Mouse (Mus musculus): ENCODE results near the gene Tm9sf2. TPM values are rescaled to one million over a fixed set of nuclear protein-coding genes. Genes with fewer than 3 reads are reported as not detected.

Tm9sf2 gene
- total and polyA plus RNA-seq, 2 experiments: 132 to 157 TPM

- Histone ChIP-seq H3K9ac (ENCODE audit: low read depth, low read length) (peak overlapping the region; percentile 83), H3K27me3 (ENCODE audit: control insufficient read depth, insufficient read depth, low read length) (no peaks in the 10 kb centered on the region), H3K36me3 (ENCODE audit: control insufficient read depth, insufficient read depth, low read length) (no peaks in the 10 kb centered on the region), H3K4me3 (ENCODE audit: insufficient read depth, low read depth, low read length) (peak overlapping the region; percentile 51), H3K27ac (replicated peaks; ENCODE audit: insufficient read depth, low read depth, low read length) (peak overlapping the region; percentile 88), H3K4me1 (ENCODE audit: control insufficient read depth, insufficient read depth, low read length) (peaks cover 16% of the 10 kb centered on the region), H3K79me2 (ENCODE audit: control insufficient read depth, insufficient read depth, low read length) (peaks cover 10% of the 10 kb centered on the region)
- DNase-seq (ENCODE audit: extremely low read depth, low read depth, low spot score): peak; percentile 90
- TF ChIP-seq POLR2A (IDR thresholded peaks at IDR 0.05; ENCODE audit: extremely low read depth, insufficient read depth, low read length): peak; percentile 66
- no peak for TF ChIP-seq CTCF (IDR thresholded peaks at IDR 0.05; ENCODE audit: low read depth, low read length)
- 1% methylated on average over 24 of the region's 24 CpGs for WGBS
Observed at GRCm38 (mm10) chr14:122104881-122105280, 2.0 kb upstream of the Tm9sf2 start.

DNA sequence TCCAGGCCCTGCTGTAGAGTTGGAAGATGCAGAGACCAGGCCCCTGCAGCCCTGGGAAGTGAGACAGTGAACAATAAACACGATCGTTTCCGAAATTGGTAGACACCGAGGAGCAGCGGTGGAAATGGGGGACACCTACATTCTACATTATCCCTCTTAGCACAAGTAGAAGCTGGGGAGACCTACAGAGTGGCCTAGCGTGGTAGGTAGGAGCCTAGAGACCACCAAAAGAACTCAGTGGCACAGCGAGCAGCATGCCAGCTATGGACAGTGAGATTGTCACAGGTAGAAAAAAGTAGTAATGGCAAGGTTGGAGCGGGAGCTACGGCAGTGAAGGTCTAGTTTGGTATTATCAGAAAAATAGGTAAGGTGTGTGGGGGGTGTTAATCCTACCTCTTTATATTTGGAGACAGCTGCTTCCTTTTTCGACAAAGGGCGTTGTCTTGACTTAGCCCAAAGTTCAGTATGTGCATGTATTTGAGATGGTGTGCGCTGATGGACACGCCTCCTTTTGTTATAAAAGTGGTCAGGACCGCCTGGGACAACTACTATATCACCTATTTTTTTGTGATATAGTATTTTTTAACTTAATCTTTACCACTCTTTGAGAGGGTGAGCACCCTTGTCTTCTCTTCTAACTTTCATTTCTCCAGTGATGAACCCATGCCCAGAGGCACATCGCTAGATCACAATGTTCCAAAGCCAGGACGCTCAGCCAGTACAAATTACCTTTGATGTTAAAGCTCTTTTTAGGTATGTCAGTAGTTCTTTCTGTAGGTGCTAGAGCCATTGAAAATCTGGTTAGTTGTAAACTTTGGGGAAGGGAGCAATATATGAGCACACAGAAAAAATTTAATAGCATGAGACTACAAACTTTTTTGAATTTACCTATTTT, 1.2 kb upstream of the Tm9sf2 start:
- Histone ChIP-seq H3K27me3 (ENCODE audit: control insufficient read depth, insufficient read depth, low read length) (no peaks in the 10 kb centered on the region), H3K4me1 (ENCODE audit: control insufficient read depth, insufficient read depth, low read length) (peaks cover 16% of the 10 kb centered on the region), H3K27ac (replicated peaks; ENCODE audit: insufficient read depth, low read depth, low read length) (peak overlapping the region; percentile 88), H3K9ac (ENCODE audit: low read depth, low read length) (peak overlapping the region; percentile 83), H3K36me3 (ENCODE audit: control insufficient read depth, insufficient read depth, low read length) (no peaks in the 10 kb centered on the region), H3K4me3 (ENCODE audit: insufficient read depth, low read depth, low read length) (peak overlapping the region; percentile 51), H3K79me2 (ENCODE audit: control insufficient read depth, insufficient read depth, low read length) (peaks cover 12% of the 10 kb centered on the region)
- no peak for TF ChIP-seq POLR2A (IDR thresholded peaks at IDR 0.05; ENCODE audit: extremely low read depth, insufficient read depth, low read length)
- no peak for TF ChIP-seq CTCF (IDR thresholded peaks at IDR 0.05; ENCODE audit: low read depth, low read length)
- DNase-seq (ENCODE audit: extremely low read depth, low read depth, low spot score): peak; percentile 33
- WGBS: 45% methylated on average over 16 of the region's 16 CpGs

- Histone ChIP-seq H3K4me1 (ENCODE audit: control insufficient read depth, insufficient read depth, low read length) (peaks cover 20% of the 10 kb centered on the region), H3K27me3 (ENCODE audit: control insufficient read depth, insufficient read depth, low read length) (no peaks in the 10 kb centered on the region), H3K9ac (ENCODE audit: low read depth, low read length) (peak overlapping the region; percentile 100), H3K36me3 (ENCODE audit: control insufficient read depth, insufficient read depth, low read length) (peaks cover 2% of the 10 kb centered on the region; the same call in 1 of the 2 replicates), H3K4me3 (ENCODE audit: insufficient read depth, low read depth, low read length) (peak overlapping the region; percentile 100), H3K79me2 (ENCODE audit: control insufficient read depth, insufficient read depth, low read length) (peaks cover 32% of the 10 kb centered on the region), H3K27ac (replicated peaks; ENCODE audit: insufficient read depth, low read depth, low read length) (peak overlapping the region; percentile 99)
- 2% methylated on average over 44 of the region's 44 CpGs for WGBS
- TF ChIP-seq CTCF (IDR thresholded peaks at IDR 0.05; ENCODE audit: low read depth, low read length): peak; percentile 33; the same call in 1 of the 2 replicates
- no peak for TF ChIP-seq POLR2A (IDR thresholded peaks at IDR 0.05; ENCODE audit: extremely low read depth, insufficient read depth, low read length)
- peak; percentile 83 for DNase-seq (ENCODE audit: extremely low read depth, low read depth, low spot score)
Observed at GRCm38 (mm10) chr14:122107481-122108214, 810 bp downstream of the Tm9sf2 start.

DNA sequence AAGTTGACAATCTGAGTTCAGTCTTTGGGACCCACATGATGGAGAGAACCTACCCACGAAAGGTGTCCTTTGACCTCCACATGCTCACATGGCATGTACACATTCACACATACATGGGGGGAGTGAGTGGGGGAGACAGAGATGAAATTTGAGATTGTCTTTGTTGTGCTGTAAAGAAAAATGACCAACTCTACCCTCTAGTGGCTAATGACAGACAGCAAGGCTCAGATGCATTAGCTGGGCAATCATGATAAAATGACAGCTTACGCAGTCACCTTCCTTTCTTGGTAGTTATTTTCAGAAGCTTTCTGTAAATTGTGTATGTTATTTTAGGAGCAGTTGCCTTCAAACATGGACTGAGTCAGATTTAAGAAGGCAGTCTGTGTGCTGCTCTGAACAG, 4.8 kb downstream of the Tm9sf2 start:
- TF ChIP-seq POLR2A (IDR thresholded peaks at IDR 0.05; ENCODE audit: extremely low read depth, insufficient read depth, low read length) (no peak), CTCF (IDR thresholded peaks at IDR 0.05; ENCODE audit: low read depth, low read length) (no peak)
- no peak overlapping the region for H3K27ac ChIP-seq (replicated peaks; ENCODE audit: insufficient read depth, low read depth, low read length)
- H3K4me3 ChIP-seq (ENCODE audit: insufficient read depth, low read depth, low read length): no peak overlapping the region
- H3K79me2 ChIP-seq (ENCODE audit: control insufficient read depth, insufficient read depth, low read length): peaks cover 40% of the 10 kb centered on the region
- peaks cover 2% of the 10 kb centered on the region; the same call in 1 of the 2 replicates for H3K36me3 ChIP-seq (ENCODE audit: control insufficient read depth, insufficient read depth, low read length)
- no peak overlapping the region for H3K9ac ChIP-seq (ENCODE audit: low read depth, low read length)
- WGBS: 70% methylated on average over 2 of the region's 2 CpGs
- H3K27me3 ChIP-seq (ENCODE audit: control insufficient read depth, insufficient read depth, low read length): no peaks in the 10 kb centered on the region
- no peak for DNase-seq (ENCODE audit: extremely low read depth, low read depth, low spot score)
- peaks cover 16% of the 10 kb centered on the region for H3K4me1 ChIP-seq (ENCODE audit: control insufficient read depth, insufficient read depth, low read length)

- Histone ChIP-seq H3K4me3 (ENCODE audit: insufficient read depth, low read depth, low read length) (no peak overlapping the region), H3K27me3 (ENCODE audit: control insufficient read depth, insufficient read depth, low read length) (no peaks in the 10 kb centered on the region), H3K79me2 (ENCODE audit: control insufficient read depth, insufficient read depth, low read length) (peaks cover 36% of the 10 kb centered on the region), H3K27ac (replicated peaks; ENCODE audit: insufficient read depth, low read depth, low read length) (no peak overlapping the region), H3K9ac (ENCODE audit: low read depth, low read length) (0 out of 2 replicates have a peak overlapping the region, but pooled peaks have one; percentile 23), H3K36me3 (ENCODE audit: control insufficient read depth, insufficient read depth, low read length) (peaks cover 2% of the 10 kb centered on the region; the same call in 1 of the 2 replicates), H3K4me1 (ENCODE audit: control insufficient read depth, insufficient read depth, low read length) (peaks cover 16% of the 10 kb centered on the region)
- TF ChIP-seq POLR2A (IDR thresholded peaks at IDR 0.05; ENCODE audit: extremely low read depth, insufficient read depth, low read length) (no peak), CTCF (IDR thresholded peaks at IDR 0.05; ENCODE audit: low read depth, low read length) (no peak)
- WGBS: 75% methylated on average over 5 of the region's 5 CpGs
- DNase-seq (ENCODE audit: extremely low read depth, low read depth, low spot score): no peak
Observed at GRCm38 (mm10) chr14:122112311-122112710, 5.5 kb downstream of the Tm9sf2 start.
